Mouse (Mus musculus): ENCODE results near the gene Plpp7.

Plpp7 gene

GRCm38 (mm10) chr2:32095351-32096121 is at the start of gene Plpp7:
Plpp7 (plus strand) TSS chr2:32095528.
- peak; percentile 87 for DNase-seq

DNA sequence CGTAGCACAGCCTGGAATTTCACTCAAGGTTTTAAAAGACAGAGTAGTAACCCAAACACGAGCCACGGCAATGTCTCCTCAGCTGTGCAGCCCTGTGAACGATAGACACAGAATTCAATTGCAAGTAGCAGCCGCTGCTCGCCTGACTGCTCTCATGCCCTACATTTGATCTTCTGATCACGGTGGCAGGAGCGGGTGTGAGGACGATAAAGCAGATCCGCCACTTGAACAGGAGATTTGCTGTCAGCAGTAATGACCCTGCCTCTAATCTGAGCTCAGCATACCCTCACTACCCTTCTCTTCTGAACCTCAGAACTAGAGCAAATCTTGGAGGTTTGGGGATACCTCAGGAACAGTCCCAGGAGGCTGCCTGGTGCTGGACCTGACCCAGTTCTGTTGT is 49.3 kb upstream of the Plpp7 start:
- DNase-seq = peak; percentile 39

DNA sequence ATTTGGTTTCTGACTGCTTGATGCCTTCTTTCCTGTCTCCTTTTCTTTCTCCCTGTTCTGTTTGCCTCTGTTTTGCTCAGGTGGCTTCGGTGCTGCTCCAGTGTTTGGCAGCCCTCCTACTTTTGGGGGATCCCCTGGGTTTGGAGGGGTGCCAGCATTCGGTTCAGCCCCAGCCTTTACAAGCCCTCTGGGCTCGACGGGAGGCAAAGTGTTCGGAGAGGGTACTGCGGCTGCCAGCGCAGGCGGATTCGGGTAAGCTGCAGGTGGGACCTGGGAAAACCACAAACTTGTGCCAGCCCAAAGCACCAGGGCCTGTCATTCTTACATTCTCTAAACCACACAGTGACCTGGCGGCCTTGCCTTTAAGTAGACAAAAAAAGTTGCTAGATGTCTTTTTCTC is 48.0 kb upstream of the Plpp7 start:
- DNase-seq = peak in 1 of 2 experiments; percentile 57

DNA sequence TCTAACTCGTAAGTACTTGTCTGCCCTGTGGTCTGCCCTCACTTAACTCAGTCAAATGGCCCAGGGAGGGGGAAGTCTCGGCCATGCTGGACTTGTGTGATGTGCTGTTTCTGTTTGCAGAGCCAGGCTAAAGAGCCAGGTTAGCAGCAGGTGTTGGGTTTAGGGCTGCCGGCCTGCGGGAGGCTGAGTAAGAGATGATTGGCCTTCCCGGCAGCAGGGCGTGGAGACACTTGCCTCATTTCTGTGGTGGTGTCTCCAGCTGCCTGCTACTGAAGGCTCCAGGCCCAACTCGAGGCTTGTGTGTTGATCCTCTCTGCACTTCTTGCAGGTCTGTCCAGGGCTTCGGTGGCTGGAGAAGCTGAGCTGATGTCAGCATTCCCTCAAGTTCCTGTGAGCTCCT is 43.5 kb upstream of the Plpp7 start:
- DNase-seq = no peak

- DNase-seq = no peak
Measured at GRCm38 (mm10) chr2:32052418-32052817, 42.9 kb upstream of the Plpp7 start.

DNA sequence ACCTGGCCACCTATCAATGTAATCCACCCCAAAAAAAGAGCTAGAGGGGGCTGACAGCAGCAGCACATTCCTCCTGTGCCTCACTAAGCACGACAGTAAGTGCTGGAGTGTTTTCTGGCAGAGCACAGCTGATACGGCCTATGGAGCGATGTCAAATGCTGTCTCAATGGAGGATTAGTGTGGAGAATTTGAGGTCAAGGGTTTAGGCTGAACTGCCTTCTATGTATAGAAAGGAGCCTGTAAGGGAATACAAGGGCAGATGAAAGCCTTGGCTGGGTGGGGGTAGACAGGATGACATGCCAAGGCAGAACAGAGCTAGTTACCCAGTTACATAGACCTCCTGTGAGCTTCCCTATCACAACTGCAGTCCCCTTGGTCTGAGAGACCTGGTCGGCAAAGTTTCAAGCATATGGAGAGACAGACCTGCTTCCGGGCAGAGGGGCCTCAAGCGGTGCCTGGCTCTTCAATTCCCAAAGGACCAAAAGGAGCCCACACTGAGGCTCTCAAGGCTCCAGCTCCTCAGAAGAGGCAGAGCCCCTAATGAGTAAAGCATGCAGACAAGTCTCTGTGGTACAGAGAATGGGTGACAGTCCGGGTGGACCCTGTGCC is 39.9 kb upstream of the Plpp7 start:
- DNase-seq = no peak

GRCm38 (mm10) chr2:32056524-32056923 is 38.8 kb upstream of the Plpp7 start:
- no peak for DNase-seq

DNA sequence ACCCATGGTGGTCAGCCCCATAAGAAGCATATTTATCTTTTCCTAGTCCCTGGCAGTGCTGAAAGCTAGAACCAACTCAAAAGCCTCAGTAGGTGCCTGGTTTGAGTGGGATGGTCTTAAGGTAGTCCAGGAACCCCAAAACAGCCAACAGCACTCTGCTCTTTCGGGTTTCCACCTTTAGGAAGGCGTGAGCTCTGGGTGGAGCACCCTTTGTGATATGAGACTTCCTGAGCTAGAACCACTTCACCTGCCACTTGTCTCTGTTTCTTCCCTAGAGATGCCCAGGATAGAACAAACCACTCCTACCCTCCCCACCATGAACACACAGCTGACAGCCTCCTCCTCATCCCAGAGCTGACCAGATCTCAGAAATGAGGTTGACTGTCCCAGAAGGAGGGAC is 38.0 kb upstream of the Plpp7 start:
- no peak for DNase-seq

- DNase-seq = no peak
Measured at GRCm38 (mm10) chr2:32057794-32058193, 37.5 kb upstream of the Plpp7 start.

DNA sequence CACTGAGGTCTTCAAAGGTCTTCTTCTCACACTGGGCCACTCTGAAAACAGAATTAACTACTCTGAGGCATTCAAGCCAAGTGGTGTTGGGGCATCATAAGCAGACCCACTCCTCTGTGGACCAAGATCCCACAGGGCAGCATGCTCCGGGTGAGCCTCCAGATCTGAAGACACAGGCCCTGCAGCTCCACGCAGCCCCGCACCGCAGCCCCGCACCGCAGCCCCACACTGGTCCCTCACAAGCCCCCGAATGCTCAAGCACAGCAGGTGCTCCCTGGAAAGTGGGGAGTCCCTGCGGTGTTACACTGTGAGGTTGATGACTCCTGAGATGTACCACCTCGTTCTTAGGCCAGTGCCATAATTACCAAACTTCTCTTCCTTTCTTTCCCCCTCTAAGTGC is 37.1 kb upstream of the Plpp7 start:
- DNase-seq = no peak

GRCm38 (mm10) chr2:32058716-32059115 is 36.6 kb upstream of the Plpp7 start:
- DNase-seq = no peak

- DNase-seq = no peak
Measured at GRCm38 (mm10) chr2:32059613-32060012, 35.7 kb upstream of the Plpp7 start.

DNA sequence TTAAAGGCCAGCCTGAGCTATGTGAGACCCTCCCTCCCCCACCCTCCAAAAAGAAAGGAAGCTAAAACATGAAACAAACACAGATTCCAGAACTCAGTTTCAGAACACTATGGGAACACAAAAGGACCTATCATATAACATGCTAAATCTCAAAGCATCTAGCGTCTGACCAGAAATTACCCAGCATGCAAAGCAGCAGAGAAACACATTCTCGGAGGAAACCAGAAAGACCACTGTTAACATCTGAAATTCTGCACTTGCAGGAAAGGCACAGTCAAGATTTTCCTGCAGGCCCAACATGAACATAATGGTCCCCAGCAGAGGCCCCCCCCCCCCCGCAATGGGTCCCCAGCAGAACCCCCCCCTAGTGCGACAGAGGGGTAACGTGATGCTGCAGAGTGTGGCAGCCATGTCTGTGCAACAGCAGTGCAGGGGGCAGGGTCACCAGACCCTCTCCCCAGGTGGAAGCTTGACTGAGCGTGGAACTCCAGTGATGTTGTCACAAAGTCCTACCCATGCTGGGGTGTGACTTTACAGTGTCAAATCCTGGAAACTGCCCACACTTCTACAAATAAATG is 35.0 kb upstream of the Plpp7 start:
- DNase-seq = no peak

- no peak for DNase-seq
Measured at GRCm38 (mm10) chr2:32061189-32061588, 34.1 kb upstream of the Plpp7 start.

DNA sequence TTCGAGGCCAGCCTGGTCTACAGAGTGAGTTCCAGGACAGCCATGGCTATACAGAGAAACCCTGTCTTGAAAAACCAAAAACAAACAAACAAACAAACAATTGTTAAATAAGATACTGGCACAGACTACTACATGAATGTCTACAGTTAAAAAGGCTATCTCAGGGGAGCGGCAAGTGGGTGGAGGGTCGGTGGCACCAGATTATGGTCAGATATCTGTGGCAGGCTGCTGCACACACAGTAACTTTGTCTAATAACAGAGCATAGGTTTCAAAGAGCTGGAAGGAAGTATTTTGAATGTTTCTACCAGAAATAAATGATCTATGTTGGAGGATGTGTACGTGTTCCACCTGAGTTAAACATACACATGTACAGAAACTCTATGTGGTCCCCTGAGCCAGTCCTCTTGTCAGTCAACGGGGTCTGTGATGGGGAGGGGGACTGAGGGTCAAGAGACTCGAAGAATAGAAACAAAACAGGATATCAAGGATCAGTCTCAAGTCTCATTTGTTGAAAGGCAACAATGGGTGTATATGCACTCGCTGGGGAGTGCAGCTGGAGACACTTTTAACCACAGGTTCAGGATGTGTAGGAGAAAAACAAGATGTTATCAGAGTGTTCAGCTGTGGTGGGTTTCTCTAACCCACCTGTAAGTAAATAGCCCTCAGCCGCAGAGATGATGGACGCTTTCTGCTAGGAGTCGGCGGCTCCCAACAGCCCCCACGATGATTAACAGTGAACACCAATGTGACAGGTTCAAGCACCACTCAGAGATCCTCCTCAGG is 33.4 kb upstream of the Plpp7 start:
- no peak for DNase-seq

- DNase-seq = no peak
Measured at GRCm38 (mm10) chr2:32062626-32063410, 32.5 kb upstream of the Plpp7 start.

GRCm38 (mm10) chr2:32063451-32064151 is 31.7 kb upstream of the Plpp7 start:
- no peak for DNase-seq

GRCm38 (mm10) chr2:32064913-32065312 is 30.4 kb upstream of the Plpp7 start:
- DNase-seq = no peak

DNA sequence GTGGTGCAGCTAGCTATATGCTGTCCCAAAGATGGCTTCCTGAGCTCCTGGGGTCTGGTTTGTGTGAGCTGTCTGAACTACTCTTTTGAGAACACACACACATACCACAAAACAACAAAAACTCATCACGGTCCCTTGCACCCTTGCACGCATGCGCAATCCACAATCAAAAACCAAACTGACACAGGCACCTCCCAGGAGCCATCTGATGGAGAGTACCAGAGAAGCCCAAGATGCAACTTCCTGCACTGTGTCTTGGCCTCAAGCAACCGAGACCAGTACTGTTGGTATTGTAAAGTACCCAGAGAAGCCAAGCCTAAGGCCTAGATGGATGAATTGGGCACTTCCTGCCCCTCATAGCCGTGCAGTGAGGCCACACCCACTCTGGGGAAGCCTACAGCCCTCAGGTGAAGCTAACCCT is 29.9 kb upstream of the Plpp7 start:
- DNase-seq = no peak

GRCm38 (mm10) chr2:32066005-32066404 is 29.3 kb upstream of the Plpp7 start:
- DNase-seq = no peak

DNA sequence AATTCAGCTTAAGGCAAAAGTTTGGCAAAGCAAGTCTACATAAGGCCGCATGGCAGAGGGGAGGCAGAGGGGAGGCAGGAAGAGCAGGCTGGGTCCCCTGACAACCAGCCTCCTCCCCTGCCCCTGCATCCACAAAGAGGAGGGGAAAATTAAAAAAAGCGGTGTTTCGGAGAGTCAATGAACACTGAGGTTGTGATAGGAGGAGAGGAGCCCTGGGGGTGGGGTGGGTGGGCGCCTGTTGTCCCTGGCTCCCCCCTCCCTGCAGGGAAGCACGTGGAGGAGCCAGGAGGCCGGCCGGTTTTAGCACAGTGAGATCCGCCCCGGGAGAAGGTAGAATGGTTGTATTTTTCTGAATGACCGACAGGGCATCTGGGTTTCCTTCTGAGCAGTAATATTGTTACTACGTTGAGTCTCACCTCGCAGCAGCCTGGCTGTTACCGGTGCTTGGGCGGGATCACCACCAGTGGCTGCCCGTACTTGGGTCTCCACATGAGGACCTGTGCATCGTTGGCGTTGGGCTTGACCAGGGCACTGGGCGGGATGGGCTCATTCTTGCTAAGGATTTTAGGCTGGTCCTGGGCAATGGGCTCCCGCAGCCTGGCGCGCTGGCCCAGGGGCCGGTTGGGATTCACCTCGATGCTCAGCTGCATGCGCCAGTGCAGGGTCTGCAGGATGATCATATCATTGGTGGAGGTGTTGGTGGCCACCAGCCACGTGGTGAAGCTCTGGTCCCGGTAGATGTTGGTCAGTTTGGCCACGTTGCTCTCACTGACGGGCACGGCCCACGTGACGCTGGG is 26.3 kb upstream of the Plpp7 start:
- DNase-seq = no peak
